Mouse (Mus musculus) Patski (cell line): ENCODE data around the gene Igfbp5. TPM values are rescaled to one million over a fixed set of nuclear protein-coding genes. Genes with fewer than 3 reads are reported as not detected.

Source experiments
- ATAC-seq: fragments of 100-300 bp; one replicate; pipeline ENCODE4 v1.8.0; 2021
- CTCF ChIA-PET: fragments of 350-600 bp; sonication (Branson Sonifier 250); formaldehyde crosslinking; loops from one replicate; lab custom pipeline; 2022; ENCODE audit warnings: inconsistent platforms; lab: Charles Lee
- POLR2A ChIA-PET: fragments of 350-600 bp; sonication (Branson Sonifier 250); formaldehyde crosslinking; loops from one replicate; lab custom pipeline; 2022; ENCODE audit warnings: antibody characterized with exemption, inconsistent platforms; lab: Charles Lee
- DNase-seq: peaks from one replicate; pipeline ENCODE4 v3.0.0-alpha.2; 2011; ENCODE audit warnings: low read depth, low spot score
- H3K27me3 ChIP-seq: fragments of 371-371 bp; one replicate; pipeline ENCODE4 v1.5.1; 2021
- CTCF ChIP-seq: fragments of 100-300 bp; IDR thresholded peaks from one replicate; pipeline ENCODE4 v1.5.1; 2021
- in situ Hi-C: fragments of 300-500 bp; cut with MboI; formaldehyde crosslinking; loops from 3 replicates; pipeline ENCODE4 v1.11.1; 2018; ENCODE audit warnings: low pct_unique_long_range_greater_than_20kb, mixed read lengths
- polyA plus RNA-seq: library from polyadenylated mRNA; unstranded; gene quantifications from one replicate; pipeline ENCODE4 v1.2.3, GENCODE M21; 2021

Igfbp5 gene
- polyA plus RNA-seq = 40.8 TPM

DNA sequence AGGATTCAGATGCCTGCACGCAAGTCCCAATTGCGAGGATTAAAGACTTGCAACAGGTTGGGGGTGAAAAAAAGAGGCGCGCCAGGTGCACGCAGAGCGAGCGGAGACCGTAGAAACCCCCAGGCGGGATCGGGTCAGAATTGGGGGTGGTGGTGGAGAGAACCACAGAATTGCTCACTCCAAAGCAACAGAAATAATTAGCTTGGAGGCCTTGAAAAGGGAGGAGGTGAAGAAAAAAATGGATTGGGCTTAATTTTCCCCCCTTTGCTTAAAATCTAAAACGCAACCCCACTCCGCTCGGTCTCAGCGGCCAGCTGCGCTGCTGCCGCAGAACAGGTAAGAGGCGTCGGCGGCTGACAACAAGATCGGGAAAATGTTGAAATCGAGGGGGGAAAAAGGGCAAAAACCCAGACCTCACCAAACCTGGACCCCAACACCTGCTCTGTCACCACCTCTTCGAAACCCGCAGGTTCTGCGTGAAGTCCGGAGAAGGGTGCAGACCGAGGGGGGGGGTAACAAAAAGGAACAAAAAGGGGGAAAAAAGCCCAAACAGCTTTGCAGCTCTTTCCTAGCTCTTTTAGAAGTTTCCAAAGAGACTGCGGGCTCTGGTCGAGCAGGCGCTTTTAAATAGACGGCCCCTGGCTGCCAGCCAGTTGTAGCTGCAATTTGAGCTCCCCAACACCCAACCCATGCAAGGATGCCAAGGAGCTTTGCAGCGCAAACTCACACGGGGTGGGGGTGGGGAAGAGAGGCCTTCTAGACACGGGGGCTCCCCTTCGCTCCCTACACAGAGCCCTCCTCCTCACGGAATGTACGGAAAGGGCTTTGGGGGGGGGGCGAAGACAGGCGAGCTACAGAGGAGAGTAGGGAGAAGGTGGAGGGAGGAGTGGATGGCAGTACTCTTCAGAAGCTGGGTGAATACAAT, at the start of gene Igfbp5:
TSS of gene Igfbp5 (minus strand) at position 598 of the 925 bp plus-strand sequence.
- ChIA-PET CTCF (interaction anchor here (2.5 kb wide), 1 partner anchor 951 kb away, joined by 9 read pairs; no protein-coding TSS in a partner anchor), POLR2A (interaction anchor here (0.8 kb wide), 1 partner anchor 17 kb away, joined by 3 read pairs; no protein-coding TSS in a partner anchor)
- DNase-seq (no peak), ATAC-seq (no peak)
- in situ Hi-C loops = loop anchor here (5.0 to 10.0 kb wide), 3 partner anchors 403 to 948 kb away; no protein-coding TSS in a partner anchor
- no peak for TF ChIP-seq CTCF
- peaks cover 14% of the 10 kb centered on the region for H3K27me3 ChIP-seq

DNA sequence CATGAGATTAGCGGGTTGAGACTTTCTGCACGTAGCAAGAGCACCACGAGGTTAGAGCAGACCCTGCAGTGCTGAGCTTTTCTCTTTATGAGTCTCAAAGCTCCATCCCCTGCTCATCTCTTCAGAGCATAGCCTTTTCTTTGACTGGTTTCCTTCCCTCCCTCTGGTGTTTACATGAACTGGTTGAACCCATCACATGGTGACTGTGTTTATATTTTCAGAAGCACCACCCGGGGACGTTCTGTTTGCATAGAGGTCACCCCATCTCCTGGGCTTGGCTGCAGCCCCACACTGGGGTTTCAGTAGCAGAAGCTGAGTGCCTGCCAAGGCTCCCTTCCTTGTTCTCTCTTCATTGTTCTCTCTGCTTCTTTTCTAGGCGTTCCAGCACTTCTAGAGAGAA, 40.1 kb upstream of the Igfbp5 start:
- ATAC-seq (no peak), DNase-seq (no peak)
- ChIA-PET POLR2A (no interaction called here), CTCF (no interaction called here)
- no peaks in the 10 kb centered on the region for H3K27me3 ChIP-seq
- in situ Hi-C loops = no loop called here
- no peak for TF ChIP-seq CTCF

DNA sequence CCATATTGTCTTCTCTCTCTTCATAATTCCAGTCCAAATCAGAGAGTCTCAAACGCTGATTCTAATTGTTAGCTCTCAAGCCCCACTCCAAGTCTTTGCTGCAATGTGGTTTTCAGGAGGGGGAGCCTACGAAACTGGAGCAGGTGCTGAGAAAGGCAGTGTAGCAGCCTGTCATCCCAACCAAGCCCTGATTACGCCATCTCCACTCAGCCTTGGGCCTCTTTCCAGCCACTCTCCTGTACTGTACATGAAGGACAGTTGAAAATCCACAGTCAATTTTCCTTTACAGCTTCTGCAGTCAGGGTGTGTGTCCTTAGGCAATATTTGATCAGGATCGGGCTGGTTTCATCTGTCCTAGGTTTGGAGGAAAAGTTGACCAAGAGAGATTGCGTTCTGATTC, 38.4 kb upstream of the Igfbp5 start:
- no peak for TF ChIP-seq CTCF
- in situ Hi-C loops = no loop called here
- ChIA-PET CTCF (no interaction called here), POLR2A (no interaction called here)
- H3K27me3 ChIP-seq = no peaks in the 10 kb centered on the region
- no peak for DNase-seq
- no peak for ATAC-seq

DNA sequence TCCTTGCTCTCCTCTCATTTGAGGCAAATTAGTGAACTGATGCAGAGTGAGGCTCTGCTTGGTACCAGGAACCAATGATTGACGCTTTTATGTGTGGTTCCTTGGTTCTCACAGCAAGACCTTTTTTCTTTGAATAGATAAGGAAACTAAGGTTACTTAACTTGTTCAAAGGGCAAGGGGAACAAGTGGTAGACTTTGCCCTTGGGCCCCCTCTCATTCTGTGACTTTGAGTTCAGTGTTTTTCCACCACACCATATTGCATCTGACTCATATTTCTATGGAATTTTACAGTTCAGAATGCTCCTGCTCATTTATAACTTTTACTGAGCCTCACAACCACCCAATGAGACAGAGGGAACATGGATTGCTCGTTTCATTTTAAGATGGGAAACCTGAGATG, 21.1 kb upstream of the Igfbp5 start:
- no peak for ATAC-seq
- no peak for TF ChIP-seq CTCF
- CTCF ChIA-PET = no interaction called here

DNA sequence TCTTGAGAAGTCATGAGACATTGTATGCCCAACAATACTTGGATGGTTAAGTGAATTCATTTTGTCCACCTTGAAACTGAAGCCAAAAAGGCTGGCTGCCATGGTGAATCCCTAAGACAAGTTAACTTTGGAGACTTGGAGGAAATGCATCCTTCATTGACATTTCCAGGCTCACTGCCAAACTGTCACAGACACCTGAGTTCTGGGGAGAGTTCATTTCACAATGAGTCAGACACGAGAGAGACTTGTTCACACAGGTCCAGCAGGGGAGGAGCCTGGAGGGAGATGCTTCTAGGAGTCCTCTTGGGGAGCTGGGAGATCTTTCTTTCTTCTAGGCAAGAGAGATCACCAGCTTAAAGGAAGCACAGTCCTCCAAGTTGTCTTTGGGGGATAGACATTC, 13.2 kb upstream of the Igfbp5 start:
- DNase-seq (no peak), ATAC-seq (no peak)
- in situ Hi-C loops = no loop called here
- TF ChIP-seq CTCF = no peak
- peaks cover 9% of the 10 kb centered on the region for H3K27me3 ChIP-seq
- ChIA-PET POLR2A (no interaction called here), CTCF (interaction anchor here (1.4 kb wide), 1 partner anchor 10 kb away, joined by 4 read pairs; no protein-coding TSS in a partner anchor)

More for the DNA sequence above, 21.1 kb upstream of the Igfbp5 start:
- POLR2A ChIA-PET = no interaction called here
- H3K27me3 ChIP-seq = peaks cover 6% of the 10 kb centered on the region
- in situ Hi-C loops = no loop called here
- DNase-seq = no peak

DNA sequence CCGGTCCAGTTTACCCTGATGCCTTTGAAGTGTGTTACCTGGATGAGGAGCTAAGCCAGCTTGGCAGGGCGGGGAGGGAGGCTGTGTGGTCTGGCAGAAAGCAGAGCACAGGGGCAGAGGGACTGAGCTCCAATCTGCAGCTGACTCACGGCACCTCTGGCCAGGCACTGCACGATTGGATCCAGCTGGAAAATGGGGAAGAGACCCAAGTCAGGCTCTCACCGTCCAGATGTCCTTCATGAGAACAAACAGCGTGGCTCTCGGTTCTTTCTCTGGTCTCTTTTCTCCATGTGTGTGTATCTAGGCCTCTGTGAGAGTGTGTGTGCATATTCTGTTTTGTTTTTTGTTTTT, 11.1 kb upstream of the Igfbp5 start:
- in situ Hi-C loops = no loop called here
- ChIA-PET POLR2A (no interaction called here), CTCF (interaction anchor here (0.9 kb wide), 1 partner anchor 940 kb away, joined by 3 read pairs; no protein-coding TSS in a partner anchor)
- peaks cover 9% of the 10 kb centered on the region for H3K27me3 ChIP-seq
- ATAC-seq (no peak), DNase-seq (no peak)
- no peak for TF ChIP-seq CTCF

DNA sequence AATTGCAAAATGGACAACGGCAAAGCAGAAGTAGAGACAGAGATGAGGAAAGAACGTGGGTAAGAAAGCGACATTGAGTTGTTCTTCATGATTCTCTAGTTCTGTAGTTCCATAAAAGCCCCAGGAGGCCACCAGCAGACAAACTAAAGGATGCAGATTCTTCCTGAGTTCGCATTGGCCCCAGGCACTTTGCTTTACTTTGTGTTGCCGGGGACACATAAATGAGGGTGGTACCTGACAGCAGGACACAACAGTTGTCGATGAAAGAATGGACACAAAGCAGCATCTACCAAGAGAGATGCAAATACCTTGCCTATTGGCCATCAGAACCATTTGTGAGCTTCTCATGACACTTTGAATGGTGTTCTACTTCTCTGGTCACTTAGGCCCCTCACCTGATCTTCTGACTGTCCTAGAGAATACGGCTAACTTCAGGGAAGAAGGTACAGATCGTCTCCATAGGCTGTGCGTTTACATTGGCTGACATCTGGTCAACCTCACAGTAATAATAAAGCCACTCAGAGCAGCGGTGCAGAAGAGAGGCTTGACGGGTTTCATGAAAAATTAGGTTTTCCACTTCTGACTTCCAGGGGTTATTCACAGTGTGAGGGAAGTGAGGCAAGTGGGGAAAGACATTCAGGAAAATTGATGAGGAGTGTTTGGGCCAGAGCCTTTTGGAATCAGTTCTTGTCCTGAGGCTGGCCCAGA, 10.6 kb upstream of the Igfbp5 start:
- POLR2A ChIA-PET = no interaction called here
- in situ Hi-C loops = no loop called here
- CTCF ChIA-PET = interaction anchor here (0.9 kb wide), 1 partner anchor 940 kb away, joined by 3 read pairs; no protein-coding TSS in a partner anchor
- DNase-seq (no peak), ATAC-seq (no peak)
- H3K27me3 ChIP-seq = peaks cover 9% of the 10 kb centered on the region
- TF ChIP-seq CTCF = no peak

DNA sequence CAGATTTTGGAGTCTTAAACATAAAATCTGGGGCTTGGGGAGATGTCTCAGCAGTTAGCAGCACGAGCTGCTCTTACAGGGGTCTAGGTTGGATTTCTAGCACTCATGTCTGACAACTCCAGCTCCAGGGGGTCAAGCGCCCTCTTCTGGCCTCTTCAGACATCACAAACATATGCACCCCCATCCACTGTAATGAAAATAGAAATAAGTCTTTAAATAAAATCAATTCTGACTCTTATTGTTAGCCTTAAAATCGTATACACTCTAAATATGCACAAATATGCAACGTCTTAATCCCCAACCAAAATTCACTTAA, 4.6 kb upstream of the Igfbp5 start:
- no peak for ATAC-seq
- in situ Hi-C loops = loop anchor here (5.0 to 10.0 kb wide), 3 partner anchors 398 to 943 kb away; no protein-coding TSS in a partner anchor
- no peak for DNase-seq
- ChIA-PET CTCF (interaction anchor here (0.7 to 1.5 kb wide), 2 partner anchors 10 to 13 kb away, joined by 3 to 4 read pairs; no protein-coding TSS in a partner anchor), POLR2A (no interaction called here)
- no peak for TF ChIP-seq CTCF
- H3K27me3 ChIP-seq = peaks cover 4% of the 10 kb centered on the region

DNA sequence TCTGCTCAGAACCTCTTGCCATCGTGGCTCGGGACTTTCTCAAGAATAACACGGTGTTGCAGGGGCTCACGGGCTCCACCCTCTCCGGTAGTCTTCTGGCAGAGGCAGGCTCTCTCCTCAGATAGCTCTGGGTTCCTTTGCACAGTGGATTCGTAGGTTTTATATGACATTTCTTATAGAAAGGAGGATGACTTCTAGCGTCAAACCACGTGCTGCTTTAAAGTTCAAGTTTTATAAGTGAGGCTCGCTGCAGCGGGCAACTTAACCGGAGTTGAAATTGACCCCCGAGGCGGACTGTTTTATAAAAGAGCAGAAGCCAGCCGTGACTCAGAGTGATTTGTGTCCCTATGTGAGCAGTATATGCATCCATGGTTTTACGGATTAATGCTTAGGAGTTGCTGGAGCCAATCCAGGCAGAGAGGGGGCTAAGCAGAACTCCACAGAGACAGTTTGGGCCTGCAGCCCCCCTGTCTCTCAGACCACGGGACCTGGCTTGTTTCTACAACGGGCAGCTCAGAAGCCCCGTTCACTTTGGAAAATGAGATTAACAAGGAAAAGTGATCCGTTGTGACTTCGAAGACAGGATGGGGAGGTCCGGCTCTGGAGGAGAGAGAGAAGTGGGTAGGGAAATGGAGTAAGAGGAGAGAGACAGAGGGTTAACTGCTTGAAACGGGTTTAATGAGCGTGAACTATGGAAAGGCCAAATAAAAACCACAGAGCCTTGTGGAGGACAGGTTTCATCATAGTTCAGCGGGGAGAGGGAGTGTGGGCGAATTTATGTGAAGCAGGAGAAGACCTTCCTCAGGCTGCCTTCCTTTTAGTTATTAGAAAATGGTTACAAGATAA, 4.0 kb upstream of the Igfbp5 start:
- peak; percentile 55 for ATAC-seq
- peaks cover 10% of the 10 kb centered on the region for H3K27me3 ChIP-seq
- no peak for TF ChIP-seq CTCF
- POLR2A ChIA-PET = no interaction called here
- in situ Hi-C loops = loop anchor here (5.0 to 10.0 kb wide), 3 partner anchors 399 to 944 kb away; no protein-coding TSS in a partner anchor
- no peak for DNase-seq
- CTCF ChIA-PET = interaction anchor here (0.7 to 2.2 kb wide), 12 partner anchors 9 to 947 kb away, joined by 3 to 26 read pairs (median 4); no protein-coding TSS in a partner anchor
